Mouse (Mus musculus) myocyte (in vitro differentiated cells): ENCODE results near the gene Slc17a6. TPM values are rescaled to one million over a fixed set of nuclear protein-coding genes. Genes with fewer than 3 reads are reported as not detected.
"Not testable (repeated sequence)": the region's sequence is repeated elsewhere in the genome, so short reads cannot be mapped to it uniquely, and the experiment has no call there.

Experiments used
- H3K27me3 ChIP-seq: one replicate; pipeline ENCODE4 v1.6.1; 2011; ENCODE audit not compliant: control insufficient read depth, insufficient read depth, insufficient read length
- H3K36me3 ChIP-seq: one replicate; pipeline ENCODE4 v1.6.1; 2011; ENCODE audit not compliant: control insufficient read depth, insufficient read depth
- H3K4me2 ChIP-seq: one replicate; pipeline ENCODE4 v1.6.1; 2011; ENCODE audit warnings: low read depth, control low read depth
- H3K4me3 ChIP-seq: one replicate; pipeline ENCODE4 v1.5.1; 2011; ENCODE audit warnings: mild to moderate bottlenecking, control low read depth, moderate library complexity
- H3K79me2 ChIP-seq: one replicate; pipeline ENCODE4 v1.6.1; 2011; ENCODE audit not compliant: control insufficient read depth, insufficient read depth
- H3ac ChIP-seq: one replicate; pipeline ENCODE4 v1.6.1; 2011; ENCODE audit not compliant: control insufficient read depth, insufficient read length
- CEBPB ChIP-seq: IDR thresholded peaks from 2 replicates; pipeline ENCODE4 v1.6.1; 2011; ENCODE audit warnings: mild to moderate bottlenecking, moderate library complexity; ENCODE audit not compliant: poor library complexity, insufficient read depth, severe bottlenecking
- E2F4 ChIP-seq: IDR thresholded peaks from one replicate; pipeline ENCODE4 v1.6.1; 2011; ENCODE audit warnings: mild to moderate bottlenecking, control low read depth, moderate library complexity; ENCODE audit not compliant: insufficient read depth
- MAX ChIP-seq: IDR thresholded peaks from one replicate; pipeline ENCODE4 v1.6.1; 2011; ENCODE audit warnings: low read depth, mild to moderate bottlenecking, control low read depth
- MYOD1 ChIP-seq, 3 experiments: IDR thresholded peaks; one replicate each; pipeline ENCODE4 v1.6.1; 2011; ENCODE audit warnings: control low read depth in 2 of 3, low read depth in 2 of 3, mild to moderate bottlenecking in 2 of 3, moderate library complexity in 1 of 3; ENCODE audit not compliant: insufficient read length in 2 of 3, control insufficient read depth in 1 of 3
- MYOG ChIP-seq, 3 experiments: IDR thresholded peaks; one replicate each; pipeline ENCODE4 v1.6.1; 2011; ENCODE audit warnings: control low read depth in 2 of 3, low read depth in 2 of 3, mild to moderate bottlenecking in 2 of 3; ENCODE audit not compliant: insufficient read length in 2 of 3, control insufficient read depth in 1 of 3, insufficient read depth in 1 of 3
- POLR2A ChIP-seq: IDR thresholded peaks from one replicate; pipeline ENCODE4 v1.6.1; 2011; ENCODE audit warnings: low read depth, mild to moderate bottlenecking, control low read depth, moderate library complexity; ENCODE audit not compliant: insufficient read length
- POLR2AphosphoS2 ChIP-seq: IDR thresholded peaks from one replicate; pipeline ENCODE4 v1.6.1; 2011; ENCODE audit warnings: low read depth, control low read depth; ENCODE audit not compliant: insufficient read length
- REST ChIP-seq: IDR thresholded peaks from one replicate; pipeline ENCODE4 v1.6.1; 2011; ENCODE audit warnings: mild to moderate bottlenecking, control low read depth, moderate library complexity; ENCODE audit not compliant: insufficient read depth, insufficient read length
- SRF ChIP-seq: IDR thresholded peaks from one replicate; pipeline ENCODE4 v1.6.1; 2011; ENCODE audit warnings: low read depth; ENCODE audit not compliant: control insufficient read depth, insufficient read length
- TCF12 ChIP-seq: IDR thresholded peaks from one replicate; pipeline ENCODE4 v1.6.1; 2011; ENCODE audit warnings: mild to moderate bottlenecking, control low read depth; ENCODE audit not compliant: poor library complexity, insufficient read depth, severe bottlenecking
- TCF3 ChIP-seq: IDR thresholded peaks from one replicate; pipeline ENCODE4 v1.6.1; 2011; ENCODE audit warnings: low read depth, control low read depth; ENCODE audit not compliant: insufficient read length
- USF1 ChIP-seq: IDR thresholded peaks from one replicate; pipeline ENCODE4 v1.6.1; 2011; ENCODE audit warnings: low read depth, mild to moderate bottlenecking, control low read depth, moderate library complexity
- polyA plus RNA-seq: library from polyadenylated mRNA; unstranded; fragments of >200 nt; fragmentation: generic; extraction: Trizol; gene quantifications from one replicate; pipeline ENCODE4 v1.2.1, GENCODE M21; 2012; ENCODE audit warnings: missing spikeins

The Slc17a6 gene
- polyA plus RNA-seq, 1 experiment = 0.16 TPM

DNA sequence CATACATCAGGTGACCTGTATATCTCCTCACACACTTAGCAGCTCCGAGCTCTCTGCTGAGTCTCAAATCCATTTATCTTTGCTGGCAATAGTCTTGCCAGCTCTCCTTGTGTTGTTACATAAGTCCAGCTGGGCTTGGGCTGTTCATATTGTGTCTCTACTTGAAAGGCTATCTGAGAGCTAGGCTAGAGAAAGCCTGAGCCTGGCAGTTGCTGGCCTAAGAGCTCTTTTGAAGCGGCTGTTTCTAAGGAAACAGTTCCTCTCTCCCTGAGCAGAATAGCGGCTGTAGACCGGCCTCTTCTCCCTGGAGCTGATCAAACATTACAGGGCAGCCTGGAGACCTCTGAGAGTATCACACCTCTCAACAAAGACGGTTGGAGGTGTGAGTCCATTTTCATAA is 40.6 kb downstream of the Slc17a6 start:
- no peaks in the 10 kb centered on the region for H3K36me3 ChIP-seq
- no peaks in the 10 kb centered on the region for H3K79me2 ChIP-seq
- no peaks in the 10 kb centered on the region for H3K27me3 ChIP-seq
- H3ac ChIP-seq = no peak overlapping the region
- no peak for TF ChIP-seq E2F4
- TF ChIP-seq REST = no peak
- no peak for TF ChIP-seq TCF3
- TF ChIP-seq POLR2A = no peak
- no peak overlapping the region for H3K4me3 ChIP-seq
- no peak overlapping the region for H3K4me2 ChIP-seq

DNA sequence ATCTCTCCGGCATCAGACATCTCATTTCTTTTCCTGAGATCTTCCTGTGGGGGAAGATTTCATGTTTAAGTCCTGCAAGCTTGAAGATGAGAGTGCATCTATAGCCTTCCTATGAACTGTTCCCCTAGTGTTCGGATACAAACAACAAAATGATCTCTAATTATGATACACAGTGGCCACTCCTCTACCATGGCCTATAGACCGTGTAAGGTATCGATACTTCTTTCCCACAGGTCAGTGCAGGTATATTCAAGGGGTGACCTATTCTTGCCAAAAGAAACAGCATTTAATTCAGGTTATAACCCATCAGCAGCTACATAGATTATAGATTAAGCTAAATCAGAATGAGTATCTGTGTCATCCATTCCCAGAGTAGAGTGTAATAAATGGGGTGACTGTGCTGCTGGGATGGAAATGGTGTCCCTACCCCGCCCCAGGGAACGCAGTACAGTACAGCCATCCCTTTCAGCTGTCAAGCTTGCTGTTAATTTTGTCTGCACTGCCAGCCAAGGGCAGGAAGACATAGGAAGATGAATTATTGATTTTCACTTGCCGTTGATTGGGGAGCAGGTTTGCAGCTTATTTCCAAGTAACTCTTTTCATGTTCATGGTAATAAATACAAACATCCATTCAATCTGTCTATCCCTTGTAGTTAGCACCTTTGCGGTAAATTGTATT is 71.9 kb downstream of the Slc17a6 start:
- H3K4me2 ChIP-seq = no peak overlapping the region
- H3K27me3 ChIP-seq = no peaks in the 10 kb centered on the region
- no peak for TF ChIP-seq POLR2A
- TF ChIP-seq SRF = no peak
- no peak for TF ChIP-seq MYOG (IDR thresholded peaks at IDR 0.05; ENCODE audit: control insufficient read depth in 1 of 3, insufficient read depth in 1 of 3, insufficient read length in 2 of 3, low read depth in 2 of 3)
- TF ChIP-seq MYOD1 (IDR thresholded peaks at IDR 0.05; ENCODE audit: control insufficient read depth in 1 of 3, insufficient read length in 2 of 3, low read depth in 2 of 3) = no peak
- no peak for TF ChIP-seq E2F4
- no peak for TF ChIP-seq USF1
- TF ChIP-seq MAX = no peak
- TF ChIP-seq TCF12 = no peak
- TF ChIP-seq TCF3 = no peak
- no peak for TF ChIP-seq POLR2AphosphoS2
- TF ChIP-seq REST = no peak
- TF ChIP-seq CEBPB = no peak
- H3ac ChIP-seq = no peak overlapping the region
- no peaks in the 10 kb centered on the region for H3K36me3 ChIP-seq
- no peaks in the 10 kb centered on the region for H3K79me2 ChIP-seq
- H3K4me3 ChIP-seq = no peak overlapping the region

DNA sequence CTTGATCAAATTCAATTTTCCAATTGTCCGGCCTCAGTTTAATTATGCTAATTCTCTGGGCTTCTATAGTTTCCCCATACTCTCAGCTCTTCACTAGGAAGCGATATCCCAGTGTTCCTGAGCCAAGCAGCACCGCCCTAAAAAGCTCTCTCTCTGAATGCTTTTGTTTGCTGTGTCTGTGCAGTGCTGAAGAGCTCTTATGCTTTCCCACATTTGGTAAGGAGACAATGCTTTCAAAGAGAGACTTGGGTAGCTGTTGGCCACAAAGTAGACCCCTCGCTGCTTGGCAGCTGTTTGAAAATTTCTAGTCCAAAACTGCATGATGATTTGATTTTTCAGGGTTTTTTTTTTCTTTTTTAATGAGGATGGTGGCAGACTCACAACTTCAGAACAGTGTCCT is 72.6 kb downstream of the Slc17a6 start:
- Histone ChIP-seq H3K27me3 (no peaks in the 10 kb centered on the region), H3ac (no peak overlapping the region), H3K4me3 (no peak overlapping the region), H3K36me3 (no peaks in the 10 kb centered on the region), H3K79me2 (no peaks in the 10 kb centered on the region), H3K4me2 (no peak overlapping the region)
- TF ChIP-seq TCF12 (no peak), MYOG (IDR thresholded peaks at IDR 0.05; ENCODE audit: control insufficient read depth in 1 of 3, insufficient read depth in 1 of 3, insufficient read length in 2 of 3, low read depth in 2 of 3) (no peak), USF1 (no peak), TCF3 (no peak), REST (no peak), MAX (no peak), POLR2A (no peak)

DNA sequence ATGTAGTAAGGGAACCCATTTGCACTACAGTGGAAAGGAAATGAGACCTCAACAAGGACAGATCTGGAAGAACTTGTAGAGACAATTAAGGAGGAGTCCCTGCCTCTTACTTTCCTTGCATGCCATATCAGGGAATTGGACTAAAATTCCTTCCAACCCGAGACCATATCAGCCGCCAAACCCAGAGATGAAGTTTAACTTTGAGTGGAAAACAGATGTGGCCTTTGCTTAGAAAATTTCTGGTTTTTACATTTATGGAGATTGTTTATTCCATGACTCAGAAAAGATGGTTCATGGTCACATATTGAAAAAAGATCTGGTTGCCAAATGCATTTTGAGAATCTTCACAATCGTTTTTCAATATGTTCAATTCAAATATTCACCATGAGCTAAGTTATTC is 87.7 kb downstream of the Slc17a6 start:
- no peak overlapping the region for H3ac ChIP-seq
- no peaks in the 10 kb centered on the region for H3K79me2 ChIP-seq
- H3K4me3 ChIP-seq = no peak overlapping the region
- H3K4me2 ChIP-seq = no peak overlapping the region
- H3K36me3 ChIP-seq = no peaks in the 10 kb centered on the region
- TF ChIP-seq MAX (no peak), CEBPB (no peak), USF1 (no peak)
- H3K27me3 ChIP-seq = no peaks in the 10 kb centered on the region

DNA sequence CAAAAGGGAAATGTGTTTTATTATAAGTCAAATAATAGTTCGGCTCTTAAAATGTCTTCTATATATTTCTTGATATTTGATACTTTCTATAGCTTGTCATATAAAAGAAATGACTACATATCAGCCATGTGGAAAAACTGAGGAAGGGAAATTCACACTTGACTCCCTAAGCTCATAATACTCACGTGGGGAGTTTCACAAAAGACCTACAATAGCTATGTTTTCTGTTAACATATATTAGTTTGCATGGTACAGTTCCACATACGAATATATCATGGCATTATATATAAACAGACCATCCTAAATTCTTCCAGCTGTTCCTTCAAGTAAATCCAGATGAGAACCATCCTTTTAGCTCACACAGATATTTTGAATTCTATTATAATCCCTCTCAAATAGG is 88.5 kb downstream of the Slc17a6 start:
- not testable (repeated sequence) for H3ac ChIP-seq, H3K4me3 ChIP-seq, H3K79me2 ChIP-seq, H3K27me3 ChIP-seq, H3K36me3 ChIP-seq, H3K4me2 ChIP-seq

DNA sequence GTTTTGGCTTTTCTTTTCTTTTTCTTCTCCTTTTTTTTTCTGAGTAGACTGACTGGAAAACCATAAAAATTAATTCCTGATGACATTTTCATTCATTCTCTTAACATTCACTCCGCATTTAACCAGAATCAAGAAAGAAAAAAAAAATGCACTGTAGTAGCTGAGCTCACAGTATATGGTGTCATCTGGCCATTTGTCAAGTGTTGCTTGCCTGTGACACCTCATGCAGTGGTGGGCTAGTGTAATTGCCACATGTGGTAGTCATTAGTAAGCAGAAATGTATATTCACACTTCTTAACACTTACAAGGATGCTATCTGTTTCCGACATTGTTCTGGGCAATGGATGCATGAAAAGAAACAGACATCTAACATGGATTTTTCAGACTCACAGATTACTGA is 94.0 kb downstream of the Slc17a6 start:
- Histone ChIP-seq H3K27me3 (no peaks in the 10 kb centered on the region), H3K79me2 (no peaks in the 10 kb centered on the region), H3K36me3 (no peaks in the 10 kb centered on the region), H3ac (no peak overlapping the region), H3K4me3 (no peak overlapping the region), H3K4me2 (no peak overlapping the region)
- no peak for TF ChIP-seq TCF3

Other genes with a start within 250 kb of the Slc17a6 start
- 3.1 TPM for gene Ano5, start 111.0 kb upstream of the Slc17a6 start, polyA plus RNA-seq
- 8.5 TPM for gene Gas2, start 240.0 kb downstream of the Slc17a6 start, polyA plus RNA-seq
- 7.2 TPM for gene Fancf, start 240.3 kb downstream of the Slc17a6 start, polyA plus RNA-seq